Mouse (Mus musculus) T-cell, adult 2 months (primary cell): Measurements from ENCODE around the gene Stard13.

Source experiments
- DNase-seq: peaks from one replicate; pipeline ENCODE4 v3.0.0; 2022; ENCODE audit warnings: low spot score

The Stard13 gene

GRCm38 (mm10) chr5:151180176-151180785 lies 53.4 kb downstream of the Stard13 start:
- DNase-seq, result no peak

DNA sequence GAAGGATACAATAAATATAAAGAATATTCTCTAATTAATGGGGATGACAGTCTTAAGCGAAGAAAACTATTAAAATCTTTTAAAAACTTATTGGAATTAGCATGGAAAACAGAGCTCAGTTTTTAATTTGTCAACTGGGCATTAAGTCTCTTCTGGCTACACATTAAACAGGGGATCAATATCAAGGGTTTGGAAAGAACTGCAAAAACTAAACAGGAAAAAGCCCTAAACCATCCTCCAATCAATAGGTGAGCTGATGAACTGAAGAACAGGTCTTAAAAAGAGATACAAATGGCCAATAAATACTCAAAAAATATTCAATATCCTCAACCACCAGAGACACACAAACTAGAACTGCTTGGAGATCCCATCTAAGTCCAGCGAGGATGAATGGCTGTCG lies 56.5 kb downstream of the Stard13 start:
- DNase-seq, result no peak

DNA sequence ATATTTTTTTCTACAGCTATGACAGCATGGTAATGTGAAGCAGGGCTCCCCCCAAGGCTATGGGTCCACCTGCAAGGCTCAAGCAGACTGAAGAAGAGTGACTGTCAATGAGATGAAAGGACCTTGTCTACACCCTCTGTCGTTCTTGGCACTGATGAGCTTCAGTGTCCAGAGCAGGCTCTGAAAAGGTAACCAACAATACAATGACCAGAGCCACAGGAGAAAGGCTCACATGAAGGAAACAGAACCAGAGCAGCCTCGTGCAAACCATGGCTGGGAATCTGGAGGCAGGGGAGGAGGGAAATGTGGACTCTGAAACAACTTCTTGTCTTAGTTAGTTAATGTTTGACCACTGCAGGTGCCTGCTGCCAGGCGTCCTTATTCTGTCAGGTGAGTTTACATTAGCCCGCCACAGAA lies 57.7 kb downstream of the Stard13 start:
- no peak for DNase-seq

GRCm38 (mm10) chr5:151174485-151175460 lies 58.9 kb downstream of the Stard13 start:
- DNase-seq, result no peak

GRCm38 (mm10) chr5:151173774-151174173 lies 59.9 kb downstream of the Stard13 start:
- DNase-seq, result no peak

DNA sequence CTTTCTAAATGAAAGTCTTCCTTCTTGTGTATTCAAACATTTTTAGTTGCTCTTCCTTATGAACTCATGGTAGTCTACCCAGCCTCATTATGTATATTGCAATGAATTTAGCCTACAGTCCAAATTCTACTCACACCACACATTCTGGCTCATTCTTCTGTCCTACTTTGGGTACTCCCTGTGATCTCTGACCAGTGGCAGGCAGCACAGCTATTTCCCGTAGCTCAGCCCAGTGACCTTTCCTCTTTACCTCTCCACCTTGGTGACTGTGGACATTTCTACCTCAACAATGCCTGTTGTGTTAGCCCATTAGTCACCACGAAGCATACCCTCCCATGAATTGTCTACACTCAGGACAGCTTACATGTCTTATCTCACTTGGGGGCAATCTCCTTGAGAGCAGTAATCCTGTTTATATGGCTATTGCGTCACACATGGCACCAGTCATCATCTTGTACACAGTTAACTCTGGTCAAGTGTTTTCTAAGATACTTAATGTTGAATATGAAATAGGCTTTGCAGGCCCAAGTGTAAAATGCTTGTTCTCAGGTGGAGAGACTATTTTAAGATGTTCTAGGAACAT lies 63.4 kb downstream of the Stard13 start:
- no peak for DNase-seq

GRCm38 (mm10) chr5:151168191-151168590 lies 65.4 kb downstream of the Stard13 start:
- DNase-seq, result no peak

DNA sequence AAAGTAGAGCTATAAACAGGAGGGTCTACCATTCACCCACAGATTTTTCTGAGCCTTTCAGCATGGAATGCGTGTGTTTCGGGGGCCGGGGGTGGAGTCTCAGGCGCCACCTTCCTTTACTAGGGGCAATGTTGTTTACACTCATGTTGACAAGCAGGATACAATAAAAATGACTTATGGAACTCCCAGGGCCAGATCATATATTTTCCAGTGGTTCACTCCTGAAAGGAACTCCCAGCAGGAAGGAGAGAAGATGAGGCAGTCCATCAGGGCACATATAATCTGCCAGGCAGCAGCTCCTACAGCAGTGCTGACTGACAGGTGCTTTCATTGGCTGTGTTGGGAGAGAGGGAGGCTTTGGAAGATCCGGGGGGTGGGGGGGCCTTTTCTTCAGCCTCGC lies 66.0 kb downstream of the Stard13 start:
- DNase-seq, result no peak

GRCm38 (mm10) chr5:151166266-151166665 lies 67.4 kb downstream of the Stard13 start:
- DNase-seq, result no peak

GRCm38 (mm10) chr5:151165381-151166016 lies 68.1 kb downstream of the Stard13 start:
- no peak for DNase-seq

DNA sequence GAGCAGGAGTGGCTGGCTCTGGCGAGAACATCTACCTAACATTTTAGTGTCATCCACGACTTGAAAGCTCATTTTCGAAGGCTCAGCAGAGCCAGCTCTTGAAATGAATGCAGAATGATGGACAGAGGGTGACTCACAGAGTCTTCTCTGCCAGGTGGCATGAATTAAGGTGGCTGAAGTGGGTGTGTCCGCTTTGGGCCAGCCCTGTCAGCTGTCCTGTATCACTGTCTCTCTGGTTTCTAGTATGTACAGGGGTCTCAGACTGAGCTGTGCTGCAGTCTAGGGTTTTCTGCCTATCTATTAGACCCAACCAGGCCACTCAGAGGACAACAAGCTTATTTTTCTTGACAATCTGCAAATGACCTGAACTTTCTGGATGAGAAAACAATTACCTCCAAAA lies 68.8 kb downstream of the Stard13 start:
- DNase-seq, result no peak

DNA sequence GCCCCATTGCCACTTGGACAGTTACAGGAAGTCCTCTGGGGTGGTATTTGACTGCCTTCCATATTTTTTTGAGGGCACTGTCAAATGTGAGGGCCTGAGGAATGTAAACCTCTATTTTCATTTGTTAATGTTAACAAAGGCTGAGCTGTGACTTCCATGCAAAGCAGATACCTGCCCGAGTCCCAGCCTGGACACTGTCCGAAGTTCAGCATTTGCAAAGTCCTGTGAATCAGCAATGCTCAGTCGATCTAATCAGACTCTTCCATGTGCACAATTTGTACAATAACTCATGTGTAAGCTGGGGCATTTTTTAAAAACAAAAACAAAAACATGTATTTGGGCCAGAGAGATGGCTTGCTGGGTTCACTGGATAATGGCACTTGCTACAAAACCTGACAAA lies 71.0 kb downstream of the Stard13 start:
- DNase-seq, result no peak

GRCm38 (mm10) chr5:151155247-151155646 lies 78.4 kb downstream of the Stard13 start:
- DNase-seq, result no peak

DNA sequence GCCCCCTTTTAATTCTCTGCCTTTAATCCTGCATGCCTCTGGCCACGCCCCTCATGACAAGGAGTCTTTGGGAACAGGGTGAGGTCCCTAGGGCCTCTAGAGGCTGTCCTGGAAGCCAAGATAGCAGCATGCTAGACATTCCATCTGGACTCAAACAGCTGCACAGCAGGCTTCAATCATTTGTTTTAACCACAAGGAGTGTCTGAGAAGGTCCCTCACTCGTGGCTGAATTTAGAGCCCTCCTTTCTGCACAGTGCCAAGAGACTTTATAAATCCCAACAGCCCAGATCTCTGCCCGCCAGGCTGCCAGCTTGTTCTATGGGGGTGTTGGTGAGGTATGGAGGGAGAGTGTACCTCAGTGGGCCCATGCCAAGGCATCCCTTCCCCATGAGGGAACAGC lies 78.9 kb downstream of the Stard13 start:
- no peak for DNase-seq

GRCm38 (mm10) chr5:151154030-151154429 lies 79.6 kb downstream of the Stard13 start:
- no peak for DNase-seq

GRCm38 (mm10) chr5:151151549-151151948 lies 82.1 kb downstream of the Stard13 start:
- no peak for DNase-seq

- DNase-seq, result no peak
These were observed 84.1 kb downstream of the Stard13 start for GRCm38 (mm10) chr5:151149509-151149908.

- DNase-seq, result no peak
These were observed 85.6 kb downstream of the Stard13 start for GRCm38 (mm10) chr5:151148079-151148478.

GRCm38 (mm10) chr5:151145807-151146206 lies 87.8 kb downstream of the Stard13 start:
- DNase-seq, result no peak

- no peak for DNase-seq
These were observed 89.7 kb downstream of the Stard13 start for GRCm38 (mm10) chr5:151143955-151144354.

- DNase-seq, result no peak
These were observed 90.7 kb downstream of the Stard13 start for GRCm38 (mm10) chr5:151142671-151143601.
